Mouse (Mus musculus): Measurements from ENCODE around the gene Aldh3b1. TPM values are rescaled to one million over a fixed set of nuclear protein-coding genes. Genes with fewer than 3 reads are reported as not detected.

Aldh3b1 gene
- polyA plus RNA-seq, 2 experiments = 1.8 to 2.6 TPM

DNA sequence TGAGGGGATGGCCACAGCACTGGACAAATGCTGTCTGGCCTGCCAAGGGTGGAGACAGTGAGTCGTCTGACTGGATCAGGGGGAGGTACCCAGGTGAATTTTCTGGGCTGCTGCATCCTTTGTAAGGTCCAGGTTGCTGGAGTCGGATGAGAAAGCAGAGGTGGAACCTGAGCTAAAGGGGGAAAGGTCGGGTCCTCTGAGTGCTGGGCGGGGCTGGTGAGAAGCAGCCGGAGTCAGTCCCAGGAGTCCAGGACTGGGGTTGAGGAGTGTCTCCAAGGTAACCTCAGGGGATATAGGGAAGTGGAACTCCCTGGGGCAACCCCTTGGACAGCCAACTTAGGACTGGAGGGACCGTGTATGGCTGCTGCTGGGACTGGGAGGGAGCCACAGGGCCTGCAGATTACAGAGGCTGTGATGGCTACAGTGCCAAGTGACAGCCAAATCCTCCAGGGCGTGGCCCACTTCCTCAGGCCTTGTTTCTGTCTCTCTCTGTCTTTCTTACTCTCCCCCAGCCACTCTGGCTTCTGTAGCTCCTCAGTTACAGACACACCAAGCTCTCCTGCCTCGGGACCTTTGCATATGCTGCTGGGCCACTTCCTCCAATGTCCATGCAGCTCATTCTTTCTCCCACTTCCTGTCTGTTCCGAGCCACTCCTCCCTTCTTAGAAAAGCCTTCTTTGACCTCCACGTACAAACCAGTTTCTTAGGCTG, 6.8 kb downstream of the Aldh3b1 start:
- Histone ChIP-seq H3K27ac (replicated peaks; ENCODE audit: low read depth, low read length) (peak overlapping the region; percentile 38; the same call in 1 of the 2 replicates), H3K9ac (ENCODE audit: low read depth, low read length, severe bottlenecking) (no peak overlapping the region), H3K9me3 (ENCODE audit: control insufficient read depth, low read length) (no peaks in the 10 kb centered on the region), H3K36me3 (ENCODE audit: control insufficient read depth, insufficient read depth, low read length) (no peaks in the 10 kb centered on the region), H3K4me3 (replicated peaks; ENCODE audit: low read length) (no peak overlapping the region), H3K4me2 (replicated peaks; ENCODE audit: low read depth, low read length, severe bottlenecking) (no peak overlapping the region), H3K4me1 (ENCODE audit: control insufficient read depth, insufficient read depth, low read length) (no peaks in the 10 kb centered on the region; the same call in 1 of the 2 replicates), H3K27me3 (ENCODE audit: control insufficient read depth, insufficient read depth, low read length) (no peaks in the 10 kb centered on the region)
- 53% methylated on average over 10 of the region's 10 CpGs for WGBS
- ATAC-seq (ENCODE audit: low FRiP score, low read depth) (no peak), DNase-seq (ENCODE audit: low spot score) (no peak)
- no peak for TF ChIP-seq POLR2A (IDR thresholded peaks at IDR 0.05; ENCODE audit: borderline replicate concordance, extremely low read depth, insufficient read depth, insufficient read length)

- ATAC-seq (ENCODE audit: low FRiP score, low read depth) (no peak), DNase-seq (ENCODE audit: low spot score) (no peak)
- Histone ChIP-seq H3K4me1 (ENCODE audit: control insufficient read depth, insufficient read depth, low read length) (no peaks in the 10 kb centered on the region), H3K9ac (ENCODE audit: low read depth, low read length, severe bottlenecking) (no peak overlapping the region), H3K36me3 (ENCODE audit: control insufficient read depth, insufficient read depth, low read length) (no peaks in the 10 kb centered on the region), H3K9me3 (ENCODE audit: control insufficient read depth, low read length) (no peaks in the 10 kb centered on the region), H3K4me2 (replicated peaks; ENCODE audit: low read depth, low read length, severe bottlenecking) (no peak overlapping the region), H3K27me3 (ENCODE audit: control insufficient read depth, insufficient read depth, low read length) (no peaks in the 10 kb centered on the region), H3K27ac (replicated peaks; ENCODE audit: low read depth, low read length) (no peak overlapping the region), H3K4me3 (replicated peaks; ENCODE audit: low read length) (no peak overlapping the region)
- TF ChIP-seq POLR2A (IDR thresholded peaks at IDR 0.05; ENCODE audit: borderline replicate concordance, extremely low read depth, insufficient read depth, insufficient read length) = no peak
Measured at GRCm38 (mm10) chr19:3919928-3920327, 9.7 kb downstream of the Aldh3b1 start.

DNA sequence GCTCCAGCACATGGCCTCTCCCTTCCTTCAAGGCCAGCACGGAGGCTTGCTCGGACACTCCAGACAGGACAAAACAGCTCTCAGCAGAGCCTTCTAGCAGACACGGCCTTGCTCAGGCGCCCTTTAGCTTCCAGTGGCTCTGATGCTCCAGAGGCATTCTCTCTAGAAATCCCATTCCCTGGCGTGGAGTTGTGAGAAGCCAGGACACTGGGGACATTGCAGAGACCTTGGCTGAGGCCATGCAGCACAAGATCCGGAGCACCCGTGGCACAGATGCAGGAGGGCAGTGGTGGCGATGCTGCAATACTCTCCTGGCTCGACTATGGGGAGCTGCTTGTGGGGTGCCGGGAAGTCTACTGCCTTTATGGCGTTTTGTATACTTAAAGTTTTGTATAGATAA, 12.9 kb downstream of the Aldh3b1 start:
- Histone ChIP-seq H3K4me1 (ENCODE audit: control insufficient read depth, insufficient read depth, low read length) (peaks cover 11% of the 10 kb centered on the region), H3K27me3 (ENCODE audit: control insufficient read depth, insufficient read depth, low read length) (no peaks in the 10 kb centered on the region), H3K4me3 (replicated peaks; ENCODE audit: low read length) (no peak overlapping the region), H3K4me2 (replicated peaks; ENCODE audit: low read depth, low read length, severe bottlenecking) (no peak overlapping the region), H3K27ac (replicated peaks; ENCODE audit: low read depth, low read length) (no peak overlapping the region), H3K9me3 (ENCODE audit: control insufficient read depth, low read length) (no peaks in the 10 kb centered on the region), H3K9ac (ENCODE audit: low read depth, low read length, severe bottlenecking) (no peak overlapping the region), H3K36me3 (ENCODE audit: control insufficient read depth, insufficient read depth, low read length) (no peaks in the 10 kb centered on the region)
- TF ChIP-seq POLR2A (IDR thresholded peaks at IDR 0.05; ENCODE audit: borderline replicate concordance, extremely low read depth, insufficient read depth, insufficient read length) = no peak
- WGBS = 74% methylated on average over 11 of the region's 11 CpGs
- ATAC-seq (ENCODE audit: low FRiP score, low read depth) (no peak), DNase-seq (ENCODE audit: low spot score) (no peak)

DNA sequence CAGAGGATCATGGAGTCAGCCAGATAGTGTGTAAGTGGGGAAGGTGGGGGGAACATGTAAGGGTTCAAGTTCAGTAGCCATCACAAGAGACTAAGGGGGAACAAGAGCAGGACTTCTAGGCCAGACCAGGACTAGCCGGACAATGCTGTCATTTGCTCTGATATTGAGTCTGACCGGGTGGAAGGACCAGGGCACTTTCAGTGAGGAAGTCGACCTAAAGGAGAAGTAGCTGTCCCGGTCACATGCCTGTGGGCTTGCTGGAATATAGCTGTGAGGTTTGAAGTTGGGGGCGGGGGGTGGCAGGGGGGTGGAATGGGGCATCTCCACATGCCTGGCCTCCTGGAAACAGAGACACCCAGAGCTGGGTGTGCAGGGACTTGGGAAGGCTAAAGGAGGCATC, 15.1 kb downstream of the Aldh3b1 start:
- Histone ChIP-seq H3K27me3 (ENCODE audit: control insufficient read depth, insufficient read depth, low read length) (no peaks in the 10 kb centered on the region), H3K4me3 (replicated peaks; ENCODE audit: low read length) (no peak overlapping the region), H3K9ac (ENCODE audit: low read depth, low read length, severe bottlenecking) (no peak overlapping the region), H3K36me3 (ENCODE audit: control insufficient read depth, insufficient read depth, low read length) (peaks cover 11% of the 10 kb centered on the region; the same call in 1 of the 2 replicates), H3K4me1 (ENCODE audit: control insufficient read depth, insufficient read depth, low read length) (peaks cover 14% of the 10 kb centered on the region), H3K9me3 (ENCODE audit: control insufficient read depth, low read length) (no peaks in the 10 kb centered on the region), H3K4me2 (replicated peaks; ENCODE audit: low read depth, low read length, severe bottlenecking) (no peak overlapping the region), H3K27ac (replicated peaks; ENCODE audit: low read depth, low read length) (no peak overlapping the region)
- TF ChIP-seq POLR2A (IDR thresholded peaks at IDR 0.05; ENCODE audit: borderline replicate concordance, extremely low read depth, insufficient read depth, insufficient read length) = no peak
- ATAC-seq (ENCODE audit: low FRiP score, low read depth) (no peak), DNase-seq (ENCODE audit: low spot score) (no peak)
- 91% methylated on average over 5 of the region's 5 CpGs for WGBS

- peak overlapping the region; percentile 55 for H3K4me3 ChIP-seq (replicated peaks; ENCODE audit: low read length)
- peaks cover 14% of the 10 kb centered on the region for H3K4me1 ChIP-seq (ENCODE audit: control insufficient read depth, insufficient read depth, low read length)
- ATAC-seq (ENCODE audit: low FRiP score, low read depth) = no peak
- no peaks in the 10 kb centered on the region for H3K27me3 ChIP-seq (ENCODE audit: control insufficient read depth, insufficient read depth, low read length)
- H3K4me2 ChIP-seq (replicated peaks; ENCODE audit: low read depth, low read length, severe bottlenecking) = peak overlapping the region; percentile 65
- H3K9ac ChIP-seq (ENCODE audit: low read depth, low read length, severe bottlenecking) = 0 out of 2 replicates have a peak overlapping the region, but pooled peaks have one; percentile 41
- H3K36me3 ChIP-seq (ENCODE audit: control insufficient read depth, insufficient read depth, low read length) = peaks cover 18% of the 10 kb centered on the region
- H3K27ac ChIP-seq (replicated peaks; ENCODE audit: low read depth, low read length) = no peak overlapping the region
- no peak for DNase-seq (ENCODE audit: low spot score)
- no peaks in the 10 kb centered on the region for H3K9me3 ChIP-seq (ENCODE audit: control insufficient read depth, low read length)
- no peak for TF ChIP-seq POLR2A (IDR thresholded peaks at IDR 0.05; ENCODE audit: borderline replicate concordance, extremely low read depth, insufficient read depth, insufficient read length)
- WGBS = 87% methylated on average over 8 of the region's 8 CpGs
Measured at GRCm38 (mm10) chr19:3913692-3914091, 15.9 kb downstream of the Aldh3b1 start.

All from limb, embryonic 14.5 days (tissue).